Mouse (Mus musculus): ENCODE measurements at regions not wholly inside any gene's neighbourhood (a gene's known extent, or its start where the extent isn't known, plus 50 kb on each side); places are given as distances from the start of the nearest gene placed in this dataset.

DNA sequence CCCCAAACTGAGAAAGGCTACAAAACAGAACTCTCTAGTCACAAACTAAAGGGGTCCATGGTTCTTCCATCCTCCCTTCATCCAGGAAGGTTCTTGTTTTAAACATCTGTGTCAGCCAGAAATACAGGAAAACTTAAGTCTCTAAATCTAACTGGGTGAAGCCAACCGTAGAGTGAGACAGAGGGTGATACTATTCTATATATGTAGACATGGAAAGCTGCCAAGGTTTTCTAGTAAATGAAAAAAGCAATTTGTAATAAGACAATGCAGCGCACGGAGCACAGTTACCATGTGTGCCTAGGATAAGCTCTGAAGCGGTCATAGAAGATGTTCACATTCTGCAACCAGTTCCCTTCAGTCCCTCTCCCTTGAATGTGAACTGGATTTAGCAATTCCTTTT, 55.4 kb downstream of the Ppp1r3c start:
- intact Hi-C loops (cut with DNase I; ENCODE audit: low total_unique reads), result no loop called here
- no peak for DNase-seq

DNA sequence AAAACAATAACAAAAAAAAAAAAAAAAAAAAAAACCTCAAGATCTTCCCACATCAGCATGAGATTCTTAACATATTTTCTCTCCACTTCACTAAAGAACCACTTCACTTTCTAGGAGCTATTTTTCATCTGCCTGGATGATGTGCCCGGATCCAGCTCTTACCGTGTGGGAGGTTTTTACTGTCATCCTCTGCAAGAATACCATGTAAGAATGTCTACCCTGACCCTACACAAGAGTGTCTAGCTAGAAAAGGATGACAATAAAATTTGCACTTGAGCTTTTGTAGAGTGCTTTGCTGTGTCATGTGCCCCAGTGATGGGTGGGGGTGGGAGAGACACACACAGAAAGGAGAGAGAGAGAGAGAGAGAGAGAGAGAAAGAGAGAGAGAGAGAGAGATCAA, 56.1 kb downstream of the Ppp1r3c start:
- no peak for DNase-seq
- intact Hi-C loops (cut with DNase I; ENCODE audit: low total_unique reads), result no loop called here

DNA sequence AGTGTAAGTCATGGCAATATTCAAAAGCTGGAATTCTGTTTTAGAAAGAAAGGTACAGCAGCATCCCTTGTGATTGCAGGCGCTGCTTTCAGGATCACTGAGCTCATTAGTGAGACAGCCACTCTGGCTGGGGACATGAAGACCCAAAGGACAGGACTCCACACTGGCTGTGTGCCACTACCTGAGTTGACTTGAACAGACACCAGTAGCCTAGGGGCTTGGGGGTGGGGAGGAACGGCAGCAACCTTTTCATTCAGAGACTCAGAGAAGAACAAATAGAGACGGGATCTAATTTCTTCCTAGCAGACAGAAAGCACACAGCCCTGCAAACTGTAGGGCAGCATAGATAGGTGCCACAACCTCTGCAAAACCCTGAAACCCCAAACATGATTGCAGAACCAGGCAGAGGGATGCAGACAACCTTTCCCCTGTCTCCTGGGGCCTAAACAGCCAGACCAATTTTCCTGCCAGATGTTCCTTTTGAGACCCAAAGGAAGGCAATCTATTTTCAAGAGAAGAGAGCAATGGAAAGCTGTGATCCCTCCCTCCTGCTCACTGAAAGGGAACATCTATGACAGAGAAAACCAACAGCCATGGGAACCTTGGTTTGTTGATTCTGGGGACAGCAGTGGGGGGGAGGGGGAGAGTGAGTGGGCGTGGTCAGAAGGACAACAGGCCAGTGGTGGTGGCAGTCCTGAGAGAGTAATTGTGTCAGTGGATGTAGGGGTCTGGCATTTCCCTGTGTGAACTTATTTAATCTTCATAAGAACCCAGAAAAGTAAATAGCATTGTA, 57.2 kb downstream of the Ppp1r3c start:
- intact Hi-C loops (cut with DNase I; ENCODE audit: low total_unique reads), result no loop called here
- DNase-seq, result peak; percentile 40

DNA sequence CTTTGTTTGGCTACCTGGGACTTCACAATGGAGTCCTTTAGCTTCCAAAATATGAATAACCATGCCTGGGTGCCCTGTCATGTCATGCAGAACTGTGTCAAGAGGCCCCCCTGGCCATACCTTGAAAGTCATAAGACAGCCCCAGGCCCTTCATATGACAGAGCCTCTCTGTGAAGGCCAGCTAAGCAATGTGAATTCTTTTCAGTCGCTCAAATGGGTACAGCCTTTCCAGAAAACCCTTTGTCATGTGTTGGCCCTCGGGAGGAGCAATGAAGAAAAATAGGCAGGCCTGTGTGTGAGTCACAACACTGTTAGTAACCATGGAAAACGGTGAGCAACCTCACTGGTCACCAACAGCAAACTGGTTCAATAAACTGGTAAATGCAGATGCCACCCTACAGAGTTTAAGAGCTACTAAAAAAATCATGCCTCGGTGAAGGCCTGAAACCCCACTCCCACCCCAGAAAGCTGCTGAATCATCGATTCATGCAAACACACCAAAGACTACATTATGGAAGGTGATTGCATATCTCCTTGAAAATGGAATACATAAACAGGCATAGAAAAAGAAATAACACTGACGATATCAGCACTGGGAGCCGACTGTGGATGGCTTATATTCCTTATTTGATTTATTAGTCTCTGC, 57.9 kb downstream of the Ppp1r3c start:
- intact Hi-C loops (cut with DNase I; ENCODE audit: low total_unique reads), result no loop called here
- no peak for DNase-seq

DNA sequence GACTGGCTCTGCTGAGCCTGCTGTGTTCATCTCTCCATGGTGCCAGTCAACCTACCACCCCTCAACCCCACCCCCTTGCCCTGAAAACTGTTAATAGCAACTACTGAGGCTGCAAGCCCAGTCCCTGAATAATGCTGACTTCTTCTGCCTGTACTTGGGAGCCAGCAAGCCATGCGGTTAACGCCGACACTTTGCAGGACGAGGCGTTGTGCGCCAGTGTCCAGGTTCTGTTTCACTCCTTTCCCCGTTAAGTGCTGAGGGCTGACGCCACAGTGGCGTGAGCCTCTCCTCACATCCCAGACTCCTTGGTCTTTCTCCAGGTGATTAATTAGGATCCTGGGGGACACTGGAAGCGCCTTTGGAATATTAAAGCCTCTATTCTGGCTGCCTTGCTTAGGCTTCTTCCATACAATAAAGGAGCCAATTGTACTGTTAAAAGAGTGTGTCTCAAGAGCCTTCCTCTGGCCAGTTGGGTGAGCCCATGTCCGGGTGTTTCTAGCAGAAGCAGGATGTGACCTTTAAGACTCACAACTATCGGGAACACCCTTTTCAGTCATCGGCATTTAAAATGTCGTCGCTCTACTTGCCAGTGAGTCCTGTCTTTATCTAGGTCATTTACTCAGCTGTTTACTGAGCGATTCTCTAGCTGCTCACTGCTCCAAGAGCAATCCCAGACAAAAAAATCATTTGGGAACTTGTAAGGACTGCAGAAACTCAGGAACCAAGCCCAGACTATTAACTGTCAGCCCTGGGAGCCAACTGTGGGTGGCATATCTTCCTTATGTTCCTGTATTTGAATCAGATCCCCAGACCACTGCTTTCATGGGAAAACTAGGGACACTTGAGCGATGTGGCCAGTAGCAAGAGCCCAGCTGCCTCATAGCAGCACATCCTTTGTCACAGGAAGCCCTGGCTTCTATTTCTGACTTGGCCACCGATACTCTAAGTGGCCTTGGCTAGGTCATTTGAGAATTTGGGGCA, 59.1 kb downstream of the Ppp1r3c start:
- intact Hi-C loops (cut with DNase I; ENCODE audit: low total_unique reads), result no loop called here
- DNase-seq, result peak; percentile 28

DNA sequence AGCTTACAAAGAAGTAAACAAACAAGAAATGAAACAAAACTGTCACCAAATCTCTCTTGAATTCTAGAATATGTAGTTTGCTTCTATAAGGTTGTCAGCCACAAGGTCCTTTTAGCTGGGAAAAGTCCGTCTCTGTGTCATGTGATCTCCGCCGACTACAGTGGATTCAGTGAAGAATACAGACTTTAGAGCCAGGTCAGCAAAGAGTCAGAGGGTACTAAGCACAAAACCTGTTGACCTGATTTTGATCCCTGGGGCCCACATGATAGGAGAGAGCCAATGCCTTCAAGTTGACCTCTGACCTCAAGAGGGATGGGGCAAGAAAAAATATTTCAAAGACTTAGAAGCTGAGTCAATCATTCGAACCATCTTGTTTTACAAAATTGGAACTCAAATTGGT, 61.5 kb downstream of the Ppp1r3c start:
- DNase-seq, result no peak
- intact Hi-C loops (cut with DNase I; ENCODE audit: low total_unique reads), result no loop called here

DNA sequence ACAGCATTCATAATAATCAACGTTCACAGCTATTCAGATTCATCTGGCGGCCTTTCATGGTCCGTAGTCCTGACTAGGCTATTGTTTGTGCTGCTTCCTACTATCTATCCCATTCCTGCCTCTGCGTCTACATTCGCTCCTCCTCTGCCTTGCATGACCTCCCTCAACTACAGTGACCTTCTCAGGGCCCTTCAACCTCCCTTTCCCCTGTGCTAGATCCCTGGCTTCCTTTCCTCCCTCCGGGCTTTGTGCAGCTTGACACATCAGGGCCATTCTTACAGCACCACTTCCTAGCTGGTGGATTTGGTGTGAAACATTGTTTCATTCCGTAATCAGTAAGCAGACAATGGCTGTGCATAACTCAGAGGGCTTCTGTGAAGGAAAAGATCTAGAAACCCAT, 65.6 kb downstream of the Ppp1r3c start:
- intact Hi-C loops (cut with DNase I; ENCODE audit: low total_unique reads), result no loop called here
- DNase-seq, result no peak

Data from gastrocnemius, postnatal 14 days (tissue).